Mouse (Mus musculus) embryo, embryonic 9.5 days (tissue): ENCODE measurements around the gene Lpcat2b.
"Not testable (repeated sequence)": the region's sequence is repeated elsewhere in the genome, so short reads cannot be mapped to it uniquely, and the experiment has no call there.

Experiments
- DNase-seq: peaks from one replicate; pipeline ENCODE4 v3.0.0-alpha.2; 2017; ENCODE audit errors: extremely low spot score

The Lpcat2b gene

GRCm38 (mm10) chr5:107431249-107431648 is at the start of gene Lpcat2b:
Gene Lpcat2b (plus strand): TSS chr5:107431549.
- DNase-seq, result no peak

GRCm38 (mm10) chr5:107386448-107386847 is 44.9 kb upstream of the Lpcat2b start:
- DNase-seq, result not testable (repeated sequence)

- no peak for DNase-seq
These were observed 43.6 kb upstream of the Lpcat2b start for GRCm38 (mm10) chr5:107387788-107388187.

GRCm38 (mm10) chr5:107389373-107389772 is 42.0 kb upstream of the Lpcat2b start:
- DNase-seq, result no peak

- no peak for DNase-seq
These were observed 36.9 kb upstream of the Lpcat2b start for GRCm38 (mm10) chr5:107394437-107394836.

- no peak for DNase-seq
These were observed 28.9 kb upstream of the Lpcat2b start, which contains the start of gene Ephx4 for GRCm38 (mm10) chr5:107402436-107402835. Gene Ephx4 (plus strand): TSS chr5:107402736.

- DNase-seq, result peak; percentile 47
These were observed 28.1 kb upstream of the Lpcat2b start for GRCm38 (mm10) chr5:107403011-107403946.

- DNase-seq, result no peak
These were observed 27.2 kb upstream of the Lpcat2b start for GRCm38 (mm10) chr5:107403947-107404684.

- DNase-seq, result no peak
These were observed 26.0 kb upstream of the Lpcat2b start for GRCm38 (mm10) chr5:107405361-107405760.

- DNase-seq, result no peak
These were observed 21.0 kb upstream of the Lpcat2b start for GRCm38 (mm10) chr5:107410305-107410704.

- DNase-seq, result no peak
These were observed 20.0 kb upstream of the Lpcat2b start for GRCm38 (mm10) chr5:107411326-107411725.

- DNase-seq, result no peak
These were observed 19.1 kb upstream of the Lpcat2b start for GRCm38 (mm10) chr5:107412285-107412684.

- no peak for DNase-seq
These were observed 16.3 kb upstream of the Lpcat2b start for GRCm38 (mm10) chr5:107415098-107415497.

GRCm38 (mm10) chr5:107421676-107422075 is 9.7 kb upstream of the Lpcat2b start:
- DNase-seq, result no peak

GRCm38 (mm10) chr5:107434001-107434400 is 2.7 kb downstream of the Lpcat2b start:
- no peak for DNase-seq

- DNase-seq, result no peak
These were observed 4.8 kb downstream of the Lpcat2b start for GRCm38 (mm10) chr5:107436185-107436584.

- peak; percentile 10 for DNase-seq
These were observed 5.3 kb downstream of the Lpcat2b start for GRCm38 (mm10) chr5:107436587-107437209.

- DNase-seq, result peak; percentile 99
These were observed 6.3 kb downstream of the Lpcat2b start, which contains the start of gene Btbd8 for GRCm38 (mm10) chr5:107437464-107438281. Gene Btbd8 (plus strand): TSS chr5:107437997.

GRCm38 (mm10) chr5:107438353-107438752 is 7.0 kb downstream of the Lpcat2b start:
- no peak for DNase-seq

GRCm38 (mm10) chr5:107441881-107442280 is 10.5 kb downstream of the Lpcat2b start:
- no peak for DNase-seq

- DNase-seq, result no peak
These were observed 12.9 kb downstream of the Lpcat2b start for GRCm38 (mm10) chr5:107444251-107444650.
